Mouse (Mus musculus): ENCODE data around the gene Gm10770.
"Not testable (repeated sequence)": the region's sequence is repeated elsewhere in the genome, so short reads cannot be mapped to it uniquely, and the experiment has no call there.

Gm10770 gene

DNA sequence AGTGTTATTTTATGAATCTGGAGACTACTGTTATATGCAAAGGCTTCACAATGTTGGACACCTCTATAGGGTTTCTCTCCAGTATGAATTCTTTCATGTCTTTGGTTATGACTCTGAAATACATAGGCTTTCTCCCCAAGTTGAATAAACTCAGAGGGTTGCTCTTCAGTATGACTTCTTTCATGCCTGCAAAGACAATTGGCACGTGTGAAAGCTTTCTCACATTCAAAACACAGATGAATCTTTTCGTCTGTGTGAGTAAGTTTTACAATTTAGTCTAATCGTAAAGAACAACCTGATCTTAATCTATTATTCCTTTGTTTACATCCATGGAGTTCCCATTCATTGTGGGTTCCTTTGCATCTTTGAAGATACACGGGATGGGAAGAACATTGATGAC, at the start of gene Gm10770:
TSS of gene Gm10770 (minus strand) at position 101 of the 400 bp plus-strand sequence.
- not testable (repeated sequence) for DNase-seq (ENCODE audit: low spot score in 2 of 2)

DNA sequence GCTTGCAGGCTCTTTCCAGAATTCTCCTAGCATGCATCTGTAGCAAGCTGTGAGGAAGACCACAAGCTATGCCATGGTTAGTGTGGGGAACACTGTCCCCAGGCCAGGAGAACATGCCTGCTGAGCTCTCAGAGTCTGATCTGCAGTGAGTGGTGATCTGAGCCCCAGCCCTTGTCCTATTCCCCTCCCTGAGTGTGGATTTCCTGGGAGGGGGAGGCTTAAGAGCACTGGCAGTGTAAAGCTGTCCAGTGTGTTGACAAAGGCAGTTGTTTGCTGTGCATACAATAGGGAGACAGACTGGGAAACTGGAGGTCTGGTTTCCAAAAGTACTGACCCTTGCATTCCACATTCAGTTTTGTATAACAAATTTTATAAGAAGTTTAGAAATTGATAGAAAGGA, 43.8 kb upstream of the Gm10770 start:
- not testable (repeated sequence) for DNase-seq (ENCODE audit: low spot score in 2 of 2)

DNA sequence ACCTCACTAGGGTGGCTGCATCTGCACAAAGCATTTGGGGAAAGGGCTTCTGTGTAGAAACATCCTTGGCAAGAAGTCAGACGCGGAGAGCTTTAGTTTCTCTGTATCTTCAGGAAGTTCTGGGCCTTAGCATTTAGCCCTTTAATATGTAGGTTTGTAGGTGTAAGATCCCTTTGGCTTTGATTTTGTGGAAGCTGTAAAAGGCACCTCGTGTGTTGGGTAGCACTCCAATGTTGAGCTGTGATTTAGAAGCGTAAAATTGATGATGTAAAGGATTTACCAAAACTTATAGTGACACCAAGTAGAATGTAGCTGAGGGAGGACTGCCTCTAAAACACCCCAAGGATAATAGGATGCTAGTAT, 38.9 kb upstream of the Gm10770 start:
- not testable (repeated sequence) for DNase-seq (ENCODE audit: low spot score in 2 of 2)

DNA sequence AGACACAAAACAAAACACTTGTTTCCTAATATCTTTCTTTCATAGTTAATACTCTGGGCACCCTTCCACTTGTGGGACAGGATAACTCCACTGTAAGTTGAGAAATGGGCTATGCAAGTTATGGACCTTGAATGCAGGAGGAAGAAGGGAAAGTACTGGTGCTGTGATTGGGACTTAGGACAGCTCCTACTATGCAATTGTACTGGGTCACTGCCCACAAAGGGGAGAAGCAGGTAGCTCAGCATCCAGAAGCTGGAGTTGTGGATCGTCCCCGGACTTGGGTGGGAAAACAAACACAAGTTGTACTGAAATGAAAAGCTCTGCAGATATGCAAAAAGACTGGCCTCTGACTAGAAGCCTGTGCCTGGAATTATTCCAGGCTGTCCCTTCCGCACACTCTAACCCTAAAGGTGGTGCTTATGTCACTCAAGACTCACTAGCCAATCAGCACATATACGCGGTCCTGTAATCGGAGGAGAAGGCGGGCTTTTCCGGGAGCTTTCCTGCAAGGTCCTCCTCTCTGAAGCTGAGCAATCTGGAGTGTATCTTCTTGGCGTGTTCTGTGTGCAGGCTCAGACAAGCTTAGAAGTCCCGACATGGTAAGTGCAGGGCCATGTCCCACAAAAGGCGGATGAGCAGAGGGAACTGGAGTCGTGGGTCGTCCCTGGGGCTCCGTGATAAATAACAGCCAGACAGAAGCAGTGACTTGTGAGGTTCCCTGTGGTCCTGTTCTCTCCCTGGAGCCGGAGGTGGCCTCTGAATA, 38.3 kb upstream of the Gm10770 start, which contains the start of gene Zfp937:
TSS of gene Zfp937 (plus strand) at position 474 of the 763 bp plus-strand sequence.
- peak; percentile 74 to 75 for DNase-seq (ENCODE audit: low spot score in 2 of 2)

DNA sequence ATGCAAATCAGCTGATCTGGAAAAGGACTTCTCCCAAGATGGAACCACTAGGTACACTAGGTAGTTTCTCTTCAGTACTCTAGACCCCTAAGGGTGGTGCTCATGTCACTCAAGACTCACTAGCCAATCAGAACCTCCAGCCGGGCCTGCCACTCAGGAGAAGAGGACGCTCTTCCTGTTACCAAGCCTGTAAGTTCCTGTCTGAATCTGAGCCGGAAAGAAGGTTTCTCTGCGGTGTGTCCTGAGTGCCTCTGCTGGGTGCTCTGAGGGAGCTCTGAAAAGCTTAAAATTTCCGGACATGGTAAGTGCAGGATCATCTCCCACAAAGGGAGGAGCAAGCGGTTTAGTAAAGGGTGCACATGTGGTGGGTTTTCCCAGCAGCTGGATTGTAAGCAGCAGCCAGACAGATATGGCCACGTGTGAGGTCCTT, 2.1 kb upstream of the Gm10770 start, which contains the start of gene Gm14139:
TSS of gene Gm14139 (plus strand) at position 186 of the 430 bp plus-strand sequence.
- DNase-seq (ENCODE audit: low spot score in 2 of 2): not testable (repeated sequence)

DNA sequence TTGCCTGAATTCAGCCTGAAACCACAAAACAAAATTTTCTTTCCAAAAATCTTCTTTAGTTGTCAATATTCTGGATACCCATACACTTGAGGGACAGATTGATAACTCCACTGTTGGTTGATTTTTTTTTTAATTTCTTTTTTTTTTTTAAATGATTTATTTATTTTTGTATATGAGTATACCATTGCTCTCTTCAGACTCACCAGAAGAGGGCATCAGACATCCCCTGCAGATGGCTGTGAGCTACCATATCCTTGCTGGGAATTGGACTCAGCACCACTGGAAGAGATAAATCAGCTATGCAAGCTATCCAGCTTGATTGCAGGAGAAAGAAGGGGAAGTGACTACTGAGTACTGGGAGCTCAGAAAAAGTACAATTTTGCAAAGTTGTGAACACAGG, 1.6 kb upstream of the Gm10770 start:
- DNase-seq (ENCODE audit: low spot score in 2 of 2): not testable (repeated sequence)

DNA sequence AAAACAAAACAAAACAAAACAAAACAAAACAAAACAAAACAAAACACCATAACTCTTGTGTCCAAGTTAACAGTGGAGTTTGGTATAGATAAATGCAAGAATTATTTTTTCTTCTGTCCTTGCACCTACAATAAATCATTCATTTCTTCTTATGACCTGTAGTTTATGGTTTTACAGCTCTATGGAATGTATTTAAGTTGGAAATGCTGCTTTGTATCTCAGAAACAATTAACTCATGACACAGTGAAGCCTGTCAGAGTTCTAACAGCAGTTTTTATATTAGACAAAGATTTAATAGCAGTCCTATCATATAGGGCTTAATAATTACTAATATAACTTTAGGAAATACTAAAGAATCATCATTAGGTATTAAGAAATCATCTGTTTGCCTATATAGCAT, 5.6 kb downstream of the Gm10770 start:
- no peak for DNase-seq (ENCODE audit: low spot score in 2 of 2)

DNA sequence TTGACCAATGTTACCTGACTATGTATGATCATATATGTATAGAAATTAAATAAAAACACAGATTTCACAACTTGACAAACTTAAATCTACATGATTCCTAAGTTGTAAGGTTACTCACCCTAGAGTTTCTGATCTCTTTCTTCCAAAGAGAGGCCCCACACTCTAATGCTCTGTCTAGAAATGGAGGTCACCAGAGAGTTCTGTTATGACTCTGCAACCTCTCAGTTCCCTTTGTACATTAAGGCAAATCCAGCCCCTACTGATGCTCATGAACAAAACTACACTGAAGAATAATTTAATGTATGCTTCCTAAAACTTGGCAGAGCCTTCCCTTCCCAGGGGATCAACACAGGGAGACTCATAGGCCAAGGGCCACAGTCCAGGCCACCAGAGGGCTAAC, 12.8 kb downstream of the Gm10770 start:
- no peak for DNase-seq (ENCODE audit: low spot score in 2 of 2)

DNA sequence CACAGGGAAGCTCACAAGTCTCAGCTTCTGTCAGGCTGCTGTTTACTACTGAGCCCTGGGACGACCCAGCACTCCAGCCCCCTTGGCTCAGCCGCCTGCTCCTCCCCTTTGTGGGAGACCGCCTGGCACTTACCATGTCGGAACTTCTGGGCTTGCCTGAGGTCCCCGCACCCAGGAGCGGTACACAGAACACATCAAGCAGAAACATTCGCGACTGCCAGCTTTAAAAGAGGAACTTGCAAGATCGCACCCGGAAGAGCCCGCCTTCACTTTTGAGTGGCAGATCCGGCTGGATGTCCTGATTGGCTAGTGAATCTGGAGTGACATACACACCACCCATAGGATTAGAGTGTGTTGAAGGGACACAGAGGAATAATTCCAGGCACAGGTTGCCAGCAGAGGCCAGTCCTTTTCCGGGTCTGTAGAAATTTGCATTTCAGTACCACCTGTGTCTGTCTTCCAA, 43.0 kb downstream of the Gm10770 start, which contains the start of gene Zfp120:
TSS of gene Zfp120 (minus strand) at position 274 of the 463 bp plus-strand sequence.
- DNase-seq (ENCODE audit: low spot score in 2 of 2): peak; percentile 86 to 88

DNA sequence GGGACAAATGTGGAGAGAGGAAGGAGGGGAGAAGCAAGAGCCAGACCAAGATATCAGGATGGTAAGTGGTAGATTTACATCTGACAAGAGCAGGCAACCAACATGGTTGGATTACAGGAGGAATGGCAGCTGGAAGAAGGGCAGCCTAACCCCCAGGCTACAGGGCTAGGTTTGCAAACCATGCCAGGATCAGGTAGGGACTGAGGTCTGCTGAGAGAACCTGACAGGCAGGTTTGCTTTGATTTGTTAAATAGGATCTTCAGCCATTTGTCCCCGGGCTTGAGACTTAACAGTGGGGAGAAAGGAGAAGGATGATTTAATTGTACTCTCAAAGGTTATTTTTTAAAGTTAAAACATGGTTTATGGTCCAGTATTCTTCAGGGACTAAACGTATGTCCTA, 46.7 kb downstream of the Gm10770 start:
- DNase-seq (ENCODE audit: low spot score in 2 of 2): no peak

DNA sequence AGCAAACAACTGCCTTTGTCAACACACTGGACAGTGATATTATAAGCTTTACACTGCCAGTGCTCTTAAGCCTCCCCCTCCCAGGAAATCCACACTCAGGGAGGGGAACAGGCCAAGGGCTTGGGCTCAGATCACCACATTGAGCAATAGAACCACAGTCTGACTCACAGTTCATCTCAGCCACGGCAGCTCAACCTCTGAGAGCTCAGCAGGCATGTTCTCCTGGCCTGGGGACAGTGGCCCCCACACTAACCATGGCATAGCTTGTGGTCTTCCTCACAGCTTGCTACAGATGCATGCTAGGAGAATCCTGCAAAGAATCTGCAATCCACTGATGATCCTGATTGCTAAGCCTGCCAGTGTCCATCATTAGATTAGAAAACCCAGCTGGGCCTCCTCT, 47.5 kb downstream of the Gm10770 start:
- not testable (repeated sequence) for DNase-seq (ENCODE audit: low spot score in 2 of 2)

All from frontal cortex, postnatal 10 days (tissue).